Mouse (Mus musculus): ENCODE measurements at regions not wholly inside any gene's neighbourhood (a gene's known extent, or its start where the extent isn't known, plus 50 kb on each side); places are given as distances from the start of the nearest gene placed in this dataset.

- TF ChIP-seq CTCF (IDR thresholded peaks at IDR 0.05; ENCODE audit: borderline replicate concordance, extremely low read depth, insufficient read depth, insufficient read length) = no peak
- no peak for TF ChIP-seq POLR2A (IDR thresholded peaks at IDR 0.05; ENCODE audit: borderline replicate concordance, extremely low read depth, insufficient read depth, insufficient read length, poor library complexity, severe bottlenecking)
Observed at GRCm38 (mm10) chr9:25429450-25430213, 51.7 kb upstream of the Eepd1 start.
